Mouse (Mus musculus) embryonic facial prominence, embryonic 10.5 days (tissue): ENCODE measurements around the gene Rab1b. TPM values are rescaled to one million over a fixed set of nuclear protein-coding genes. Genes with fewer than 3 reads are reported as not detected.

Source experiments
- DNase-seq: peaks from one replicate; pipeline ENCODE4 v3.0.0-alpha.2; 2017; ENCODE audit warnings: low spot score
- H3K27ac ChIP-seq: fragments of 300-500 bp; sonication (generic); replicated peaks from 2 replicates; pipeline ENCODE4 v1.5.1; 2016; ENCODE audit warnings: mild to moderate bottlenecking
- H3K27me3 ChIP-seq: fragments of 300-500 bp; sonication (generic); replicated peaks from 2 replicates; pipeline ENCODE4 v1.6.1; 2016; ENCODE audit warnings: low read depth, mild to moderate bottlenecking; ENCODE audit not compliant: poor library complexity, severe bottlenecking
- H3K36me3 ChIP-seq: fragments of 300-500 bp; sonication (generic); replicated peaks from 2 replicates; pipeline ENCODE4 v1.6.1; 2016; ENCODE audit warnings: mild to moderate bottlenecking, moderate library complexity
- H3K4me1 ChIP-seq: fragments of 300-500 bp; sonication (generic); 2 replicates; pipeline ENCODE4 v1.6.1; 2016
- H3K4me3 ChIP-seq: fragments of 300-500 bp; sonication (generic); 2 replicates; pipeline ENCODE4 v1.5.1; 2016; ENCODE audit warnings: mild to moderate bottlenecking, moderate library complexity
- H3K9me3 ChIP-seq: fragments of 300-500 bp; sonication (generic); 2 replicates; pipeline ENCODE4 v1.6.1; 2016; ENCODE audit warnings: mild to moderate bottlenecking
- WGBS: fragments of 180-500 bp; shearing (Covaris S2); methylation state at CpG from one replicate; pipeline ENCODE4 v1.1.7; 2016; 5-methylcytosine and 5-hydroxymethylcytosine counted together
- polyA plus RNA-seq: library from polyadenylated mRNA; unstranded; fragments of >200 nt; fragmentation: Nextera tagmentation; extraction: Ambion mirVana; gene quantifications from 2 replicates; pipeline ENCODE4 v1.2.1, GENCODE M21; 2016

Gene Rab1b
- polyA plus RNA-seq, 1 experiment from 2014 or later: 266 TPM

GRCm38 (mm10) chr19:5067040-5067799 is 39.7 kb downstream of the Rab1b start:
- peaks cover 78% of the 10 kb centered on the region for H3K4me1 ChIP-seq
- H3K27me3 ChIP-seq: peaks cover 51% of the 10 kb centered on the region
- H3K27ac ChIP-seq: peak overlapping the region; percentile 93
- H3K9me3 ChIP-seq: no peaks in the 10 kb centered on the region
- peak; percentile 60 for DNase-seq
- peak overlapping the region; percentile 69 for H3K4me3 ChIP-seq
- no peaks in the 10 kb centered on the region for H3K36me3 ChIP-seq
- 6% methylated on average over 15 of the region's 15 CpGs for WGBS

GRCm38 (mm10) chr19:5065104-5065503 is 41.8 kb downstream of the Rab1b start:
- WGBS: 70% methylated on average over 7 of the region's 7 CpGs
- no peak for DNase-seq
- peaks cover 37% of the 10 kb centered on the region for H3K27me3 ChIP-seq
- H3K27ac ChIP-seq: peak overlapping the region; percentile 14
- no peaks in the 10 kb centered on the region for H3K36me3 ChIP-seq
- H3K9me3 ChIP-seq: no peaks in the 10 kb centered on the region
- H3K4me1 ChIP-seq: peaks cover 76% of the 10 kb centered on the region
- H3K4me3 ChIP-seq: no peak overlapping the region

- 35% methylated on average over 6 of the region's 6 CpGs for WGBS
- Histone ChIP-seq H3K27ac (peak overlapping the region; percentile 76), H3K27me3 (peaks cover 10% of the 10 kb centered on the region), H3K9me3 (no peaks in the 10 kb centered on the region), H3K36me3 (no peaks in the 10 kb centered on the region), H3K4me3 (no peak overlapping the region; the same call in 1 of the 2 replicates), H3K4me1 (peaks cover 76% of the 10 kb centered on the region)
- no peak for DNase-seq
Measured at GRCm38 (mm10) chr19:5062446-5062845, 44.4 kb downstream of the Rab1b start.

- H3K27me3 ChIP-seq: peaks cover 6% of the 10 kb centered on the region
- no peaks in the 10 kb centered on the region for H3K36me3 ChIP-seq
- peaks cover 74% of the 10 kb centered on the region for H3K4me1 ChIP-seq
- no peak overlapping the region for H3K4me3 ChIP-seq
- DNase-seq: peak; percentile 6
- 86% methylated on average over 5 of the region's 5 CpGs for WGBS
- H3K27ac ChIP-seq: peak overlapping the region; percentile 76
- H3K9me3 ChIP-seq: no peaks in the 10 kb centered on the region
Measured at GRCm38 (mm10) chr19:5062041-5062440, 44.8 kb downstream of the Rab1b start.

- no peaks in the 10 kb centered on the region for H3K9me3 ChIP-seq
- no peaks in the 10 kb centered on the region for H3K27me3 ChIP-seq
- peaks cover 81% of the 10 kb centered on the region for H3K4me1 ChIP-seq
- H3K4me3 ChIP-seq: 0 out of 2 replicates have a peak overlapping the region, but pooled peaks have one; percentile 13
- 38% methylated on average over 5 of the region's 5 CpGs for WGBS
- DNase-seq: peak; percentile 39
- peak overlapping the region; percentile 82 for H3K27ac ChIP-seq
- no peaks in the 10 kb centered on the region for H3K36me3 ChIP-seq
Measured at GRCm38 (mm10) chr19:5060365-5061330, 46.2 kb downstream of the Rab1b start.

GRCm38 (mm10) chr19:5058801-5059771 is 47.8 kb downstream of the Rab1b start:
- peaks cover 68% of the 10 kb centered on the region for H3K4me1 ChIP-seq
- H3K4me3 ChIP-seq: peak overlapping the region; percentile 29
- peak; percentile 68 for DNase-seq
- H3K27ac ChIP-seq: peak overlapping the region; percentile 82
- H3K9me3 ChIP-seq: no peaks in the 10 kb centered on the region
- no peaks in the 10 kb centered on the region for H3K36me3 ChIP-seq
- 10% methylated on average over 10 of the region's 10 CpGs for WGBS
- H3K27me3 ChIP-seq: peaks cover 13% of the 10 kb centered on the region

GRCm38 (mm10) chr19:5057876-5058775 is 48.7 kb downstream of the Rab1b start:
- 0 out of 2 replicates have a peak, but pooled peaks cover 4% of the 10 kb centered on the region for H3K36me3 ChIP-seq
- peaks cover 22% of the 10 kb centered on the region for H3K27me3 ChIP-seq
- H3K4me3 ChIP-seq: peak overlapping the region; percentile 29; the same call in 1 of the 2 replicates
- peak overlapping the region; percentile 82 for H3K27ac ChIP-seq
- peak; percentile 10 for DNase-seq
- peaks cover 68% of the 10 kb centered on the region for H3K4me1 ChIP-seq
- no peaks in the 10 kb centered on the region for H3K9me3 ChIP-seq
- WGBS: 26% methylated on average over 16 of the region's 16 CpGs

- 11% methylated on average over 6 of the region's 6 CpGs for WGBS
- H3K27ac ChIP-seq: peak overlapping the region; percentile 77
- H3K4me3 ChIP-seq: 0 out of 2 replicates have a peak overlapping the region, but pooled peaks have one; percentile 19
Measured at GRCm38 (mm10) chr19:5056251-5056650, 50.6 kb downstream of the Rab1b start.

GRCm38 (mm10) chr19:5053909-5054308 is 53.0 kb downstream of the Rab1b start:
- H3K27ac ChIP-seq: no peak overlapping the region
- peak overlapping the region; percentile 17; the same call in 1 of the 2 replicates for H3K4me3 ChIP-seq
- H3K9me3 ChIP-seq: no peaks in the 10 kb centered on the region
- peak; percentile 84 for DNase-seq
- WGBS: 17% methylated on average over 9 of the region's 9 CpGs
- peaks cover 12% of the 10 kb centered on the region for H3K36me3 ChIP-seq
- peaks cover 63% of the 10 kb centered on the region for H3K4me1 ChIP-seq
- H3K27me3 ChIP-seq: peaks cover 56% of the 10 kb centered on the region

More at GRCm38 (mm10) chr19:5056251-5056650, 50.6 kb downstream of the Rab1b start:
- H3K4me1 ChIP-seq: peaks cover 65% of the 10 kb centered on the region
- DNase-seq: peak; percentile 81
- H3K9me3 ChIP-seq: no peaks in the 10 kb centered on the region
- peaks cover 41% of the 10 kb centered on the region for H3K27me3 ChIP-seq
- 0 out of 2 replicates have a peak, but pooled peaks cover 4% of the 10 kb centered on the region for H3K36me3 ChIP-seq

GRCm38 (mm10) chr19:5052853-5053252 is 54.0 kb downstream of the Rab1b start:
- H3K36me3 ChIP-seq: peaks cover 23% of the 10 kb centered on the region
- peaks cover 53% of the 10 kb centered on the region for H3K4me1 ChIP-seq
- no peak overlapping the region for H3K4me3 ChIP-seq
- H3K9me3 ChIP-seq: no peaks in the 10 kb centered on the region
- H3K27me3 ChIP-seq: peaks cover 56% of the 10 kb centered on the region
- H3K27ac ChIP-seq: peak overlapping the region; percentile 37; the same call in 1 of the 2 replicates
- DNase-seq: no peak
- 63% methylated on average over 17 of the region's 17 CpGs for WGBS
